Mouse (Mus musculus) mouse embryonic stem cell (cell line): Measurements from ENCODE around the gene Wnt5a.

Experiments used
- in situ Hi-C, 2 experiments: fragments of 300-500 bp; cut with MboI; formaldehyde crosslinking; loops; 1 replicate in 1 of 2; 3 replicates in 1 of 2; pipeline ENCODE4 v1.14.3; 2019 to 2020; ENCODE audit warnings: low sequenced_read_pairs in 2 of 2, low pct_unique_long_range_greater_than_20kb in 1 of 2, mixed read lengths in 1 of 2; ENCODE audit not compliant: unreplicated experiment in 1 of 2

Wnt5a gene

GRCm38 (mm10) chr14:28504101-28505050 is at the start of gene Wnt5a:
Gene Wnt5a, plus strand, starts transcription at chr14:28504750.
- in situ Hi-C loops, result loop anchor here in 1 of 2 experiments (25.0 kb wide), 1 partner anchor 417 kb away; no protein-coding TSS in a partner anchor

DNA sequence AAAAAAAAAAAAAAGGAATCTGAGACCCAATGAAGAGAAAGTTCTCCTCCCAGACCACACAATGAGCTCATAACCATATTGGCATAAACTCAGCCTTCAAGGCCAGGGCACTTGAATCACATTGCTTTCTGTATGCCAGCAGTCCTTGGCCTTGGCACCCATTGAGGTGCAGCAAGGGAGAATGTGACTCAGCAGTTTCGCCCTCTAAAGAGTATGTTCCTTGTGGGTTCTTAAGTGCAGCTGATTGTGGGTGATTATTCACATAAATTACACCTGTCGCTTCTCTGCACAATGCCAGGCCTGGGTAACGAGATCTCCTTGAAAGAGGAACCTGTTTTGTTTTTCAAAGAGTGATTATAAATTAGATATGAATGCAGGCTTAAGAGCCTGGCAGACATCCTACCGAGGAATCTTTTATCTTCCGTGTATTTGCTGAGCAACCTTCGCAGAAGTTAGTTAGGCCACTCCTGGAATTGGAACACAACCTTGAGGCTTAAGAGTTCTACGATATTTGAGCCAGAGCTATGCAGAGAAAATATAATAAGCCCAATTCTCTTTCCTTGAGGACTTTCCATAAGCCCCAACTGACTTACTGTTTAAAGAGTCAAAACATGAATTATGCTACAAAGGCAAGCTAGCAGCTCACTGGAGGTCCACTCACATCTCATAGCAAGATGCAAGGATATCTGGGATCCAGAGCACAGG is 48.0 kb upstream of the Wnt5a start:
- in situ Hi-C loops, result no loop called here

GRCm38 (mm10) chr14:28457428-28457827 is 47.1 kb upstream of the Wnt5a start:
- in situ Hi-C loops, result no loop called here

GRCm38 (mm10) chr14:28467956-28468355 is 36.6 kb upstream of the Wnt5a start:
- in situ Hi-C loops, result no loop called here

- in situ Hi-C loops, result no loop called here
Measured at GRCm38 (mm10) chr14:28469696-28470095, 34.9 kb upstream of the Wnt5a start.

- in situ Hi-C loops, result no loop called here
Measured at GRCm38 (mm10) chr14:28470212-28470611, 34.3 kb upstream of the Wnt5a start.

- in situ Hi-C loops, result no loop called here
Measured at GRCm38 (mm10) chr14:28475012-28475411, 29.5 kb upstream of the Wnt5a start.

GRCm38 (mm10) chr14:28475421-28475820 is 29.1 kb upstream of the Wnt5a start:
- in situ Hi-C loops, result no loop called here

GRCm38 (mm10) chr14:28476746-28477145 is 27.8 kb upstream of the Wnt5a start:
- in situ Hi-C loops, result no loop called here

- in situ Hi-C loops, result no loop called here
Measured at GRCm38 (mm10) chr14:28480866-28481265, 23.7 kb upstream of the Wnt5a start.

DNA sequence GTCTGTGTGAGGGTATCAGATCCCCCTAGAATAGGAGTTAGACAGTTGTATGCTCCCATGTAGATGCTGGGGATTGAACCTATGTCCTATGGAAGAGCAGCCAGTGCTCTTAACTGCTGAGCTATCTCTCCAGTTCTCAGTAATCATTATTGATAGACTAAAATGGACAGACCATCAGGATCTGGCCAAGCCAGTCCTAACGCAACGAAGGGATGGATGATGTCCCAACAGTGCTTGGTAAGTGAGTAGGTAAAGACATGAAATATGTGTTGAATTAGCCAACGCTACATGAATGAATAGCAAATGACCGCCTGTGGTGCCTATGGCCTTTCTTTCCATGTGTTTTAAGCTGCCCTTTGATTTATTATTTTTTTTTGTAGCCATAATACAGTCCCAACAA is 10.7 kb upstream of the Wnt5a start:
- in situ Hi-C loops, result no loop called here

DNA sequence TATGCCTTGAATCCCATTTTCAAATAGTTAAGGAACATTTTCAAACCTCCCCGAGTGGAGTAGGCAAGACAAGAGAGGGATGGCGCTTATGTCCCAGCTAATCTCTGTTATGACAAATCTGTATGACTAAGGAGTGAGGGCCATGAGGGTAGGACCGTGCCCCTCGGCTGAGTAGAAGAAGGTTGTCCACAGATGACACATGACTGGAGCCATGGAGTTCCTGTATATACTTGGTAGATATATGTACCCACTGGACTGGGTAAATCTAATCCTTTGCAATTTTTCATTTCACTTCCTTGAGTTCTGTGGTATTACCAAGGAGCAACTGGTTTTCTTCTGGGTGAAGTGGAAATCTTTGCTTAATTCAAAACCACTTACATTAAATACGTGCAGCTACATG is 10.3 kb upstream of the Wnt5a start:
- in situ Hi-C loops, result no loop called here

DNA sequence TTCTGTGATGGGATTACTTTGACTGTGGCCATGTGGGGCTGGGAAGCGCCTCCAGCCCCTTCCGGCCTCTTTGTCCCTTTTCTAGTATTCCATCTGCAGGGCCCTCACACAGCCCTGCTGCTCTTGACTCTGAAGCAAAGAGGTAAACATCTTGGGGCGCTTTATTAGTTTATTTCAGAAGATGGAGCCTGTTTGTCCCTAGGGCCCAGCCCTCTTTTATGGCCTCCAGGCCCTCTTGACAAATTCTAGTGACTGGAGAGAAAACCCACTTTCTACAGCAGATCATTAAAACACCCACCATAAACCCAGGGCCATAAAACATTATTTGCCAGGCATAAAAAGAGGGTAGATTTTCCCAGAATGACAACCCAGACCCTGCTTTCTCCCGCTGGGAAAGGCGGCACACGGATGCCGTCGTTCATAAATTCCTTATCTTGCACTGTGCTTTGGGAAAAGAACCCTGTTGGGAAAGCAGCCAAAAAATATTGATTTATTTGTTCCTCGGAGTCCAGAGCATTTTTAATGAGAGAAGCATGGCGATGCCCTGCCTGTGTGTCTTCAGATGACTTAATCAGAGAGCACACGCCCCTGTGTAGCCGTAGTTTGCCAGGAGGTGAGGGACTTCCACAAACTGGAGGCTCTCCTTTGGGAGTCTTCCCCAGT is 3.2 kb upstream of the Wnt5a start:
- in situ Hi-C loops, result loop anchor here in 1 of 2 experiments (25.0 kb wide), 1 partner anchor 414 kb away; no protein-coding TSS in a partner anchor

DNA sequence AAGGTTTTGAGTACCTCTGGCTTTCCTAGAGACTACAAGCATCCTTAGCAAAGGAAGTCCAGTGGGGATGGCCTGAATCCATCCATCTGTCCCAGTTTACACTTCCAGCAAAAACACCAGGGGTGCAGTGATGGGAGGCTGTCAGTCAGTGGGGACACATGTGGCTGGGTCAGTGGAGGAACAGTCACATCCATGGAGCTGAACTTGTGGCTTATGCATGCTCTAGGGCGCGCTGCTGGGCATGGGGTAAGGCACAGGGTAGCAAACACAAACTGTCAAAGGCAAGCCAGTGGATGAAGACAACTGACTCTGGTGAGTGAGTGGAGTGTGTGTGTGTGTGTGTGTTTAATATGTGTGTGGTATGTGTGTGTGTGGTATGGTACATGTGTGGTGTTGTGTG is 1.3 kb upstream of the Wnt5a start:
- in situ Hi-C loops, result loop anchor here in 1 of 2 experiments (25.0 kb wide), 1 partner anchor 416 kb away; no protein-coding TSS in a partner anchor

DNA sequence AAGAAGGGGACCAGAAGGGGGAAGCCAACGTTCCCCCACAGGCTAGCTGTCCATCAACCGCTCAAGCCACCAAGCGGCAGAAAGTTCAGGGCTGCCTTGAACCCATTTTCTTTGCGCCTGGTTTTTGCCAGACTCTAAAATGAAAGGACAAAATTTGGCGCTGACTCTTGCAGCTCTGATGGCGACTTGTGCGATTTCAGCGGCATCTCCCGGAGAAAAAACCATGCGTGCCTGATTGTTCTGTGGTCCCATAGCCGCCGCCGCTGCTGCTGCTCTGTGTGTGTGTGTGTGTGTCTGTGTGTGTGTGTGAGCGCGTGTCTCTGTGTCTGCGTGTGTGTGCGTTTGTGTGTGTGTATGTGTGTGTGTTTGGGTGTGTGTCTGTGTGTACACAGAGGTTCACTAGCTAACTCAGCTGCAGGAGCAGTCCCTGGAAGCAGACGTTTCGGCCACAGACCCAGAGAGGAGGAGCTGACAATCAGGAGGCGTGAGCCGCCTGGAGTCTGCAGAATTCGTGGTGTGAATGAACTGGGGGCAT is 568 bp downstream of the Wnt5a start:
- in situ Hi-C loops, result loop anchor here in 1 of 2 experiments (25.0 kb wide), 1 partner anchor 418 kb away; no protein-coding TSS in a partner anchor

- in situ Hi-C loops, result loop anchor here in 1 of 2 experiments (25.0 kb wide), 1 partner anchor 418 kb away; no protein-coding TSS in a partner anchor
Measured at GRCm38 (mm10) chr14:28505586-28506375, 1.2 kb downstream of the Wnt5a start.

- in situ Hi-C loops, result loop anchor here in 1 of 2 experiments (25.0 kb wide), 1 partner anchor 419 kb away; no protein-coding TSS in a partner anchor
Measured at GRCm38 (mm10) chr14:28506376-28506831, 1.9 kb downstream of the Wnt5a start.
